Mouse (Mus musculus) CH12.LX (cell line): ENCODE measurements around the gene Prrt3. TPM values are rescaled to one million over a fixed set of nuclear protein-coding genes. Genes with fewer than 3 reads are reported as not detected.

ENCODE experiments used
- DNase-seq: peaks from one replicate; pipeline ENCODE4 v3.0.0-alpha.2; 2013; ENCODE audit errors: extremely low read depth
- H3K27ac ChIP-seq: 2 replicates; pipeline ENCODE4 v1.5.1; 2012; ENCODE audit warnings: low read depth, mild to moderate bottlenecking, control low read depth, moderate library complexity; ENCODE audit not compliant: insufficient read depth
- H3K27me3 ChIP-seq: replicated peaks from 2 replicates; pipeline ENCODE3; 2012; ENCODE audit warnings: inconsistent platforms
- H3K36me3 ChIP-seq, 2 experiments: replicated peaks in 1 of 2; 2 replicates each; pipeline versions ENCODE3 to v1.6.1; 2012; ENCODE audit warnings: inconsistent platforms in 1 of 2, low read length in 1 of 2, mild to moderate bottlenecking in 1 of 2, mixed read lengths in 1 of 2, moderate library complexity in 1 of 2; ENCODE audit not compliant: control insufficient read depth in 1 of 2, insufficient read depth in 1 of 2
- H3K4me1 ChIP-seq, 2 experiments: 2 replicates each; pipeline ENCODE4 v1.6.1; 2012; ENCODE audit warnings: inconsistent platforms in 1 of 2, moderate library complexity in 1 of 2; ENCODE audit not compliant: insufficient read depth in 2 of 2, control insufficient read depth in 1 of 2
- H3K4me2 ChIP-seq: 2 replicates; pipeline ENCODE4 v1.6.1; 2012; ENCODE audit warnings: low read depth, mild to moderate bottlenecking, control low read depth; ENCODE audit not compliant: poor library complexity, insufficient read depth, severe bottlenecking
- H3K4me3 ChIP-seq, 3 experiments: fragments of 150-350 bp in 1 of 3; sonication (generic) in 1 of 3; replicated peaks in 1 of 3; 2 replicates each; pipeline versions ENCODE3 to v1.5.1; 2011 to 2012; ENCODE audit warnings: low read depth in 2 of 3, low read length in 2 of 3, mild to moderate bottlenecking in 2 of 3, moderate library complexity in 2 of 3, control low read depth in 1 of 3, improper control_type of control experiment in 1 of 3, inconsistent platforms in 1 of 3, mixed read lengths in 1 of 3; ENCODE audit not compliant: poor library complexity in 1 of 3
- H3K79me2 ChIP-seq: replicated peaks from 2 replicates; pipeline ENCODE4 v1.6.1; 2012; ENCODE audit warnings: mild to moderate bottlenecking, moderate library complexity; ENCODE audit not compliant: control insufficient read depth, poor library complexity, insufficient read depth, severe bottlenecking; ENCODE audit errors: extremely low read depth
- H3K9ac ChIP-seq: 2 replicates; pipeline ENCODE4 v1.6.1; 2012; ENCODE audit warnings: low read depth, mild to moderate bottlenecking, control low read depth, moderate library complexity; ENCODE audit not compliant: insufficient read depth
- H3K9me3 ChIP-seq: replicated peaks from 2 replicates; pipeline ENCODE3; 2012; ENCODE audit warnings: low read length, inconsistent platforms, mixed read lengths
- BHLHE40 ChIP-seq: IDR thresholded peaks from 2 replicates; pipeline ENCODE4 v1.6.1; 2011; ENCODE audit warnings: mild to moderate bottlenecking, low read depth, low read length, improper control_type of control experiment
- CHD1 ChIP-seq: IDR thresholded peaks from 2 replicates; pipeline ENCODE4 v1.6.1; 2012; ENCODE audit warnings: low read depth, low read length, improper control_type of control experiment, inconsistent platforms
- ETS1 ChIP-seq: conservative IDR thresholded peaks from 2 replicates; pipeline ENCODE4 v1.6.1; 2012; ENCODE audit warnings: low read depth, mild to moderate bottlenecking, inconsistent platforms, low read length, improper control_type of control experiment, moderate library complexity
- IRF4 ChIP-seq: IDR thresholded peaks from 2 replicates; pipeline ENCODE4 v1.6.1; 2014; ENCODE audit warnings: low read depth, mild to moderate bottlenecking, inconsistent platforms, low read length, improper control_type of control experiment
- JUN ChIP-seq: IDR thresholded peaks from 2 replicates; pipeline ENCODE4 v1.6.1; 2011; ENCODE audit warnings: low read depth, mild to moderate bottlenecking, low read length, improper control_type of control experiment, moderate library complexity; ENCODE audit not compliant: insufficient read depth
- KAT2A ChIP-seq: IDR thresholded peaks from 2 replicates; pipeline ENCODE4 v1.6.1; 2012; ENCODE audit warnings: low read length, improper control_type of control experiment, inconsistent platforms; ENCODE audit not compliant: insufficient replicate concordance
- MXI1 ChIP-seq: IDR thresholded peaks from 2 replicates; pipeline ENCODE4 v1.6.1; 2011; ENCODE audit warnings: mild to moderate bottlenecking, low read depth, low read length, improper control_type of control experiment
- NELFE ChIP-seq: IDR thresholded peaks from 2 replicates; pipeline ENCODE4 v1.6.1; 2011; ENCODE audit warnings: low read depth, low read length, improper control_type of control experiment
- NRF1 ChIP-seq: IDR thresholded peaks from 2 replicates; pipeline ENCODE4 v1.6.1; 2014; ENCODE audit warnings: low read depth, mild to moderate bottlenecking, inconsistent platforms, low read length, improper control_type of control experiment, moderate library complexity
- PAX5 ChIP-seq: IDR thresholded peaks from 2 replicates; pipeline ENCODE4 v1.6.1; 2012; ENCODE audit warnings: low read length, inconsistent platforms, mixed read lengths
- POLR2A ChIP-seq: IDR thresholded peaks from 2 replicates; pipeline ENCODE4 v1.6.1; 2011; ENCODE audit warnings: low read depth, mild to moderate bottlenecking, improper control_type of control experiment, low read length
- POLR2AphosphoS2 ChIP-seq: IDR thresholded peaks from 2 replicates; pipeline ENCODE4 v1.6.1; 2011; ENCODE audit warnings: low read depth, low read length, improper control_type of control experiment
- RCOR1 ChIP-seq: conservative IDR thresholded peaks from 2 replicates; pipeline ENCODE4 v1.6.1; 2012; ENCODE audit warnings: low read depth, mild to moderate bottlenecking, inconsistent platforms, low read length, improper control_type of control experiment
- SIN3A ChIP-seq: IDR thresholded peaks from 2 replicates; pipeline ENCODE4 v1.6.1; 2012; ENCODE audit warnings: low read length, improper control_type of control experiment, inconsistent platforms
- SMC3 ChIP-seq: IDR thresholded peaks from 2 replicates; pipeline ENCODE4 v1.6.1; 2011; ENCODE audit warnings: low read depth, low read length, improper control_type of control experiment
- USF2 ChIP-seq: conservative IDR thresholded peaks from 2 replicates; pipeline ENCODE4 v1.6.1; 2011; ENCODE audit warnings: low read depth, low read length, improper control_type of control experiment
- ZC3H11A ChIP-seq: IDR thresholded peaks from 2 replicates; pipeline ENCODE4 v1.6.1; 2012; ENCODE audit warnings: low read depth, mild to moderate bottlenecking, inconsistent platforms, low read length, improper control_type of control experiment
- ZNF384 ChIP-seq: IDR thresholded peaks from 2 replicates; pipeline ENCODE4 v1.6.1; 2012; ENCODE audit warnings: low read depth, low read length, improper control_type of control experiment, inconsistent platforms
- dilution Hi-C: fragments of 300-500 bp; cut with MboI; formaldehyde crosslinking; loops from 2 replicates; pipeline ENCODE4 v1.14.3; 2020; ENCODE audit warnings: low sequenced_read_pairs; ENCODE audit not compliant: extremely low pct_unique_long_range_greater_than_20kb, extremely low pct_ligation_motif_present
- in situ Hi-C: fragments of 300-500 bp; cut with MboI; formaldehyde crosslinking; loops from 3 replicates; pipeline ENCODE4 v1.14.3; 2019; ENCODE audit warnings: low sequenced_read_pairs, low pct_ligation_motif_present, low pct_unique_long_range_greater_than_20kb, mixed read lengths
- polyA plus RNA-seq: library from polyadenylated mRNA; unstranded; fragments of >175 nt; gene quantifications from 2 replicates; pipeline ENCODE4 v1.2.1, GENCODE M21; 2012; ENCODE audit warnings: low read depth; ENCODE audit not compliant: insufficient read length
- total RNA-seq, 2 experiments: library from RNA; depleted of rRNA; stranded (reverse); fragments of 300-350 nt in 1 of 2; fragments of >200 nt in 1 of 2; gene quantifications; 2 replicates each; pipeline ENCODE4 v1.2.3; 2012 to 2014

Gene Prrt3
- total and polyA plus RNA-seq, 3 experiments = not detected

GRCm38 (mm10) chr6:113478906-113479305, 22.8 kb downstream of the Prrt3 start:
- Histone ChIP-seq H3K27me3 (peaks cover 35% of the 10 kb centered on the region), H3K4me1 (peaks cover 8 to 9% of the 10 kb centered on the region in 2 experiments), H3K9ac (no peak overlapping the region), H3K9me3 (peaks cover 2% of the 10 kb centered on the region), H3K79me2 (no peaks in the 10 kb centered on the region), H3K4me2 (no peak overlapping the region), H3K4me3 (no peak overlapping the region)
- dilution Hi-C loops = no loop called here
- no peak for DNase-seq
- TF ChIP-seq IRF4 = no peak
- TF ChIP-seq RCOR1 = no peak
- TF ChIP-seq NELFE = no peak
- TF ChIP-seq CHD1 = no peak
- no peak for TF ChIP-seq POLR2A
- TF ChIP-seq BHLHE40 = no peak
- no peak for TF ChIP-seq NRF1
- no peak for TF ChIP-seq POLR2AphosphoS2
- TF ChIP-seq USF2 = no peak
- TF ChIP-seq JUN = no peak
- no peak for TF ChIP-seq PAX5
- TF ChIP-seq SIN3A = no peak
- TF ChIP-seq MXI1 = no peak
- no peak for TF ChIP-seq KAT2A
- TF ChIP-seq ZC3H11A = no peak
- no peak for TF ChIP-seq ETS1
- TF ChIP-seq ZNF384 = no peak
- TF ChIP-seq, all 38 proteins: peak for 0
- in situ Hi-C loops = no loop called here
- Histone ChIP-seq H3K27ac (no peak overlapping the region), H3K36me3 (no peaks in the 10 kb centered on the region)

GRCm38 (mm10) chr6:113477353-113477752, 24.4 kb downstream of the Prrt3 start:
- peaks cover under 1% of the 10 kb centered on the region for H3K9me3 ChIP-seq
- no peak overlapping the region for H3K4me3 ChIP-seq
- no peak overlapping the region for H3K9ac ChIP-seq
- TF ChIP-seq PAX5 (no peak), SMC3 (no peak)
- no peak overlapping the region for H3K4me2 ChIP-seq
- H3K27ac ChIP-seq = no peak overlapping the region
- H3K79me2 ChIP-seq = no peaks in the 10 kb centered on the region
- H3K4me1 ChIP-seq = peaks cover 0 to 2% of the 10 kb centered on the region in 2 experiments; a peak in 3 of 4 replicates
- in situ Hi-C loops (no loop called here), dilution Hi-C loops (no loop called here)
- peaks cover 44% of the 10 kb centered on the region for H3K27me3 ChIP-seq
- no peak for DNase-seq
- no peaks in the 10 kb centered on the region for H3K36me3 ChIP-seq
